Comparison of ENCODE assay signal across 18 mouse cellular contexts in the genomic region with DNA sequence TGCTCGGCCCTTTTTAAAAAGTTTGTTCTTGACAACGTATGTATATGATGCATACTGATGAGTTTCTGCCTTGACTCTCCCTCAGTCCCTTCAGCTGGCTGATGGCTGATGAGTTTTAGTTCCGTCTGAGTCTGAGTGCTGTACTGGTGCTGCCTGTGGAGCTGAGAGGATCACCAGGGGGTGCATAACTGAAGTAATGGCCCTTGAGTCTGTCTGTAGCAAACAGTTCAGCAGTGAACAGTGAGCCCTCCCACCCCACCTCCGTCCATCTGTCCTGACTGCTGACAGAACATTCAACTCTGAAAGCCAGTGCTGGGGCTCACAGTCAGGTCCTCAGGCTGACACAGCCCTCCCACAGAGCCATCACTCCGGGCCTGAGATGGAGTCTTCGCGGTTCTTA.
"Had no signal": no experiment of that assay in that cellular context is flagged by ENCODE, and none has a peak within 500 bp of the region (broad histone marks: within the 10 kb centered on the region; RNA-seq: fewer than 3 reads in every experiment).

No protein-coding gene starts in this region.

- H3K27me3 ChIP-seq: midbrain, embryonic 12.5 days; neural tube, embryonic 13.5 days; neural tube, embryonic 15.5 days had no signal

- H3K4me3 ChIP-seq: midbrain, embryonic 10.5 days; midbrain, embryonic 12.5 days; myocyte; neural tube, embryonic 13.5 days; neural tube, embryonic 15.5 days had no signal

- DNase-seq: lung, adult 18-20 months; lung, embryonic 14.5 days; lung, postnatal 10 days; lung, postnatal 4 days; midbrain, embryonic 14.5 days; retina, postnatal 1 day; right cerebral cortex, adult 18-20 months; right cerebral cortex, postnatal 25 days; right cerebral cortex, postnatal 4 days; spleen, adult 18-20 months; thymus, adult 18-20 months; thymus, postnatal 14 days; thymus, postnatal 36 days had no signal

- H3K9ac ChIP-seq: lung, embryonic 14.5 days; midbrain, embryonic 12.5 days; neural tube, embryonic 13.5 days; neural tube, embryonic 15.5 days had no signal

- H3K27ac ChIP-seq: midbrain, embryonic 10.5 days; midbrain, embryonic 12.5 days; neural tube, embryonic 13.5 days; neural tube, embryonic 15.5 days had no signal

- H3K9me3 ChIP-seq: midbrain, embryonic 10.5 days; midbrain, embryonic 12.5 days; neural tube, embryonic 13.5 days; neural tube, embryonic 15.5 days had no signal

- H3K4me1 ChIP-seq: neural tube, embryonic 13.5 days; neural tube, embryonic 15.5 days had no signal
